Mouse (Mus musculus) adrenal gland, postnatal 10 days (tissue): ENCODE results near the gene Defb13. TPM values are rescaled to one million over a fixed set of nuclear protein-coding genes. Genes with fewer than 3 reads are reported as not detected.
"Not testable (repeated sequence)": the region's sequence is repeated elsewhere in the genome, so short reads cannot be mapped to it uniquely, and the experiment has no call there.

Experiments used
- DNase-seq: peaks from one replicate; pipeline ENCODE4 v3.0.0; 2021; ENCODE audit warnings: mixed read lengths
- long read RNA-seq, 2 experiments: library from polyadenylated mRNA; stranded (forward); transcript quantifications; one replicate each; pipeline ENCODE4 v2.0.0; 2021
- total RNA-seq, 2 experiments: library from RNA; stranded (reverse); gene quantifications; 2 replicates each; pipeline ENCODE4 v1.2.3; 2021

Defb13 gene
- not detected for total RNA-seq
- long read RNA-seq, experiment 1: 0 reads
- long read RNA-seq, experiment 2: 0 reads

DNA sequence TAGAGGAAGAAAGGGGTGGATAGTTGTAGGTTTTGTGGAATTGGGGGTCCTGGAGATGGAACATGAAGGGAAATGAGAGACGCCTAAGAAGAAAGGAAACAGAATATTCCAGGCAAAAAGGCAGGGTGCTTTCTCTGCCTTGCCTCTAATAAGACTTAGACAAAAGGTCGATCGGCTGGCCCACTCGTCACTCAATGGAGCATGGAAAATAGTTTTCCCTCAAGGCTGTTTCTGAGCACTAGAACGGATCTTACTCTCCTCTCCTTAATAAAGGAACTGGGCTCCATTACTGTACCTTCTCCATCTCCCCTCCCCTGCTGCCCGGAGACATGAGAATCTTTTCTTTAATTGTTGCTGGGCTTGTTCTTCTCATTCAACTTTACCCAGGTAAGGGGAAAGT, at the start of gene Defb13:
Gene Defb13 (plus strand): TSS at position 301 of the 400 bp plus-strand sequence.
- no peak for DNase-seq

DNA sequence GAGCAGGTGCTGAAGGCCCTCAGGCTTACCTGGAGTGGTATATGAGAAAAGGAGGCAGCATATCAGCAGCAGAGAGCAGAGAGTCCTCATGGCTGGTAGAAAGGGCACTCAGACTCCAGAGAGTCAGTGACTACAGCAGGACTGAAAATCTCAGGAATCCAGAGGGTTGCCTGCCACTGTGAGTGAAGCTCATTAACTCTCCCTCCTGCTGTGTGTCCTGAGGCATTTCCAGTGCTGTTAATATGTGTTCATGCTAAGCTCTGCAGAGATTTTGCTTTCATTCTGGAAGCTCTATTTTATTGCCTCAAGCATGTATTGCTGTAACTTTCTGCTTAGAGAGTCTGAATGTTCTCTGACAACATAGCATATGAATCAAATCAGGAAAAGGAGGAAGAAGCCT, 40.3 kb upstream of the Defb13 start, which contains the start of gene Defb11:
Gene Defb11 (minus strand): TSS at position 123 of the 400 bp plus-strand sequence.
- not testable (repeated sequence) for DNase-seq

DNA sequence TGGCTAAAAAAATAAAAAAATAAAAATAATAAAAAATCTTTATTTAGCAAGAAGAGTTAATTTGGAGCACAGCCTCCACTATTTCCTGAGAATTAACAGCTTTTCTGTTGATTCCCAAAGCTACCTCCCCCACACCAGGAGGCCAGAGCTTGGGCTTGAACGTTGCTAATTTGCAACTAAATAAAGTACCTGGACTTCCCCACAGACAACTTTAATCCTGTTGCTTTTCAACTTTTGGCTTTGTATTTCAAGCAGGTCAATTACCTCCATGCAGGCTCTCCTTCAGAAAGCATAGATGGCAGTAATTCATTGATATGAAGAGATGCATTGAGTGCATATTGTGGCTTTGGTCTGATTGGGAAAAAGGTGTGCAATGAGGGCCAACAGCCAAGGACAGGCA, 34.6 kb upstream of the Defb13 start:
- no peak for DNase-seq

DNA sequence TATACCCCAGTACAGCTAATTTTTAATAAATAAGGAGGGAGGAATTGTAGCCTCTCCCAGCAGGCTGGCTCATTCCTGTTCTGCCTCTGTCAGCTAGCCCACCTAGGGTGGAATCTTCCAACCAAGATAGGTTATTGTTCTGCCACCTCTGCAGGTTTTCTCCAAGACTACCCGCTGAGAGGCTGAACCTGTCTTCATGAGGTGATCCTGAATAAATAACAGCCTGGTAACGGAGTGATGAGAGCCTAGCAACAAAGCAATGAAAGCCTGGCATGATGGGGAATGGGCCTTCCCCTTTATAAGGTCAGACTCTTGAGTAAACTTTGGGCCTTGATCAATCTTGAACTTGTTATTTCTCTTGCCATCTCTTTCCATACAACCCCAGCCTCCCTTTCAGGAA, 34.0 kb upstream of the Defb13 start:
- DNase-seq: no peak

DNA sequence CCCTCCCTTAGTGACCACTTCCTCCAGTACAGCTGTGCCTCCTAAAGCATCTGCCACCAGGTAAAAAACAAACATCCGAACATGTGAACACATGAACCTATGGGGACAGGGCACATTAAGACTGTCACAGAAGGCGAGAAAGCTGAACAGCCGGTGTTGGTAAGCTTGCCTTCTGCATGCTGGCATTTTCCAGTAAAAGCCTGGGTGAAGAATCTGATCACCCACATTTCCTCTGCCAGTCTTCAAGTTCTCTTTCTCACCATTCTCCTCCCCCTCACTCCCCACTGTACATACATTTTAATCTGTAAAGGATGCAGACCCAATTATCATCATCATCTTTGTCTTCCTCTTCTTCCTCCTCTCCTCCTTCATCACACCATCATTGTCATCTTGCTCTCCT, 30.9 kb upstream of the Defb13 start:
- no peak for DNase-seq

DNA sequence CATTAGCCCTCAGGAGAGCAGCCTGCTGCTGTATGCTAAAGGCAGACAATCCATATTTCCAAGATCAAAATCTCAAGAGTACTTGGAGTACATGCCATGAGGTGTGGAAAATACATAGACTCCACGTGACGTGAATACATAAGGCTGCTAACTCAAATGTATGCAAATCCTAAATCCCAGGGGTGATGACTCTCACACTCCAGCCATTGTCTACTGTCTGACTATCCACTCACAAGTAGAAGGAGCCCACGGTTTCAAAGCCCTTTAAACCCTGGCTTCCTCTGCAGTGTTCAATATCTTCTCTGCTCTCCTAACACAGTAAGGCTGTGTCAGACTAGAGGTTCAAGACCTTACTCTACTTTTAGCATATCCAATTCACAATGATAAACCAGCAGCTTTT, 15.8 kb upstream of the Defb13 start:
- not testable (repeated sequence) for DNase-seq

DNA sequence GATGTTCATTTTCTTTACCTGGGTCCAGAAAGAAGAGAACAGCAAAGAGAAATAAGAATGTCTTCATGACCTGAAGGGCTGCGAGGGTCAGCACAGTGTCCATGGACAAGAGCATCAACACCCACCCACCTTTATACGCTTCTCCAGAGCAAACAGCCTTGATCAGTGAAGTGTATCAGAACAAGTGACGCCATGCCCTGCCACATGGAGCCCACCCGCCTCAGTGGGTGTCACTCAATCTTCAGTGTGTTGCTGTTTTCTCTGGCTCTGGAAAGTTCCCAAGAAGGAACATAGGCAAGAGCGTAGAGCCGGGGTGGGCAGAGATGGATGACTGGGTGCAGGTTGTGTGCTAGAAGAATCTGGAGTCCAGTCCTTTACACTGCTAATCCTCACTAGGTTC, 14.0 kb upstream of the Defb13 start, which contains the start of gene Defb15:
Gene Defb15 (minus strand): TSS at position 101 of the 400 bp plus-strand sequence.
- DNase-seq: no peak

DNA sequence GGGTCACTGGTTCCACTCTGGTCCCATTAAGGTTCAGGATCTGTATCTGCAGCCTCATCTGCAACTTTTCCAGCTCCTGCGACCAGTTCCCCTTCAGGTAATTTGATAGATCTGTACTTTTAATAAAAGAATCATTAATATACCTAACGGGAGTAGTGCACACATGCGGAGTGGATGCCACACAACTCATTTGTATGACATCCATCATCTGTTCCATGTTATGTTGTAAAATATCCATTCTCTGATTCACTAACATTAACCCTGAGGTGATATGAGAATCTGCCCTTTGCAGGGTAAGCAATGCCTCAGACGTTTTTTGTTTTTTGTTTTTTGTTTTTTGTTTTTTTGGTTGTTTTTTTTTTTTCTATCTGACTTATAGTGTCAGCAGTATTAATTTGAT, 8.5 kb upstream of the Defb13 start, which contains the start of gene Defb35:
Gene Defb35 (plus strand): TSS at position 301 of the 400 bp plus-strand sequence.
- DNase-seq: not testable (repeated sequence)

DNA sequence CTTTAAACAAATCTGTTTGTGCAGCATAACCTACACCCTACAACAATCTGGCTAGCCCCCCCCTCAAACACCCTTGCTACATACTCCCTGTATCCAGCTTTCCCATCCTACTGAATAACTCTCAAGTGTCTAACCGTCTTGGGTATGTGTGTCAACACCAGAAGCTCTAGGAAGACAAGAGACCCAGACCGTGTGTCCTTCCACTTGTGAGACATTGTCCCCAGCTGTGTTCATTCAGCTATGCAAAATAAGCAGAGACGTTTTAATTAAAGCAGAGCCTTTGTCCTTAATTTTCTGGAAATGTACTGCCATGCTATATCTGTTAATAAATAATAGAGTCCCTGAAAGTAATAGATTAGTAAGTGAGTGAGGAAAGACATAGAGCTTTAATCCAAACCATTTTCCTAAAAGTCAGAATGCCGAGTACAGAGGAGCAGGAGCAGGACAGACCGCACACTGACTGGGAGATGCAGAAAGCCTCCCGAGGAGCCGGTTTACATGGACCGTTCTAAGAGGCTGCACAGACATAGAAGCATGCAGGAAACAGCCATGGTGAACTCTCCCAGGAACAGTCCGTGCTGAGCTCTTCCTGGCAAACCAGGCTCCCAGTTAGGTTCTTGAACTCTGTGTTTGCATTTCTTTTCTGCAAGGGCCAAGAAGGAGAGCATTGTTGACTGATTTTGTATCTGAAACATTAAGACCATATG, 902 bp downstream of the Defb13 start:
- no peak for DNase-seq

DNA sequence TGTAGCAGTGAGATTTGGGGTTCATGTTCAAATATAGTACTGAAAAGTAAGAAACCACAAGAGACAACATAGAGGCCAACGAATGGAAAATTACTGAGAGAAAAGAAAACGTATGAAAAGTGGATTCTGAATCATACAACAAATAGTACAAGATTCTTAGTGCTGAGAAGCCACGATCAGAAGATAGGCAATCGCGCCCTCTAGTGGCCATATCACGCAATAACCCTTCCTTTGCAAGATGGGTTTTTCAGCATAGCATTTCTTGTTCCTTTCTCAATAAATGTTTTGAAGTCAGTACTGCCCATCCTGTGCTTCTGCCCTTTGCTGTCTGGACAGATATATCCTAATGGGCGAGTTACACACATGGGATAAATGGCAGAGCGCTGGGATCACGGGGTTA, 8.8 kb downstream of the Defb13 start:
- DNase-seq: peak; percentile 64

DNA sequence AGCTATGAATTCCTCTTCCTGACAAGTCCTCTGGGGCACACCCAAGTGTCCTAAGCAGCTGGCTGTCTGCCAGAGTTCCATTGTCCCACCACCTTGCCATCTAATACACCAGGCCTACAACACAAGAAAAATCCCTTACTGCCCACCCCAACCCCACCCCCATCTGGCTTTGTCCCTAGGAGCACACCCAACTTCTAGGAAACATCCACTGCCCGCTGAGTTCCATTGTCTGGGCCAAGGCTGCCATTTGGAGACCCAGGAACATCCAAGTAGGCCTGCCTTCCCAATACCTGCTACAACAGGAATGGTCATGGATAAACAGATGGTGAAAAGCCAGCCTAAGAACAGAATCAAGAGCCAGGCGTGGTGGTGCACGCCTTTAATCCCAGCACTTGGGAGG, 9.8 kb downstream of the Defb13 start:
- DNase-seq: no peak

DNA sequence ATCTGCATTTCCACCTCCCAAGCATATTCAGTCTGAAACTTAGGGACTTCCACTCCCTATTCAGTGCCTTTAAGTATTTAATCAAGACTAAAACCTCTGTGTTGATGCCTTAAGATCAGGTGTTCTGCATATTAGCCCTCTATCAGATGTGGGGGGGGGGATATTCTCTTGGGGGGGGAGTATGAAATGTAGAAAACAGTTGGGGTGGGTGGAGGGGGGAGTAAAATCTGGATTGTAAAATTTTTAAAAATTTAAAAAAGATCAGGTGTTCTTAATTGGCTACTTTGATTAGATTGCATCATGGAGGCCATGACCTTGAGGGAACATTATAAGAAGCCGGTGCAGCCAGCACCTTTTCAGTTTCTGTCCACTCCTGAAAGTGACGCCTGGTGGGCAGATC, 11.9 kb downstream of the Defb13 start, which contains the start of gene Fam90a1a:
Gene Fam90a1a (plus strand): TSS at position 301 of the 400 bp plus-strand sequence.
- no peak for DNase-seq

DNA sequence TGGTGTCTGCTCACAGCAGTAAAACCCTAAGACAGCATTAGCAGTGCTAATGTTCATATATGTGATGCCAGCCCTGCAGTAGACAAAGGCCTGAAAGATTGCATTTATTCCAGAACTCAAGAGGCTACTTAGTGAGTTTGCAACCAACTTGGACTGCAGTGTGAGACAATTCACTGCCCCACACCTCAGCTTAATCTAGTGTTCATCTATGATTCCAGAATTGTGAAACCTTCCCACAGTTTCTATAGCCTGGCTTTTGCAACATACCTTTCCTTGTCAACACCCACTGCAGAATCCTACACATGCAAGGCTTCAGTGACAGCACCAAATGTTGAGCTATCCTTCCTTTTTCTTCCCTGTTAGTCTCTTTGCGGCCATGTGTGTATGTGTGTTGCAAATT, 20.1 kb downstream of the Defb13 start:
- no peak for DNase-seq

DNA sequence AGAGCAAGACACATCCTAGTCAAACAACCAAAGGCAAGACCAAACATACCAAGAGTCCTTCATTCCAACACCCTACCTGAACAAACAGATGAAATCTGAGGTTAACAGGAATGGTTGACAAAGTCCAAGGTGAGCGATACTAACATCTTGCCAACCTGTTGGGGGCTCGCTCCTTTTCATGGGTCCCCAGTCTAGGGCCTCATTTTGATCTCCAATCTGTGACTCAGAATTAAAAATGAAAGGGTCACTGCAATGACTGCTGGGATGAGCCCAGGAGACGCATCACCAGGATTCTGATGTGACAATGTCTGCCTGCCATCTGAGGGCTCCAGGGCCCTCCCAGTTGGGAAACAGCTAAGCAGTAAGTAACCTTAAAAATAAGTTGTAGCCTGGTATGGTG, 22.9 kb downstream of the Defb13 start, which contains the start of gene Ccdc70:
Gene Ccdc70 (plus strand): TSS at position 301 of the 400 bp plus-strand sequence.
- DNase-seq: no peak

DNA sequence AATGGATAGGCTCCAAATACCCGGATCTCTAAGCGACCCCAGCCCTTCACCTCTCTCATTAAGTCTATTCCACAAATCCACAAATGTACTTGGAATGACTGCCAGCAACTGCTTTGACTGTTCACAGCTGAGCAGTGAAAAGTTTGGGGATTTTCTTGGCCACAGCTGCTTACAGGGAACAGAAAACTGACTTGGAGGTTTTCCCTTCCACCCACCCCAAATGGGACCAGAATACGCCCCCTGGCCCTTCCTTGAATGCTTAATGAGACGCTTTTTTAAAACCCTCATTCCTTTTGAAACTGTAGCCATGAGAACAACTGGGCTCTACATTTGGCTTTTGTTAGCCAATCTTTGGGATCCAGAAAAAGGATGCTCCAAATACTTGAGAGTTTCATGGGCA, 31.6 kb downstream of the Defb13 start:
- DNase-seq: no peak

DNA sequence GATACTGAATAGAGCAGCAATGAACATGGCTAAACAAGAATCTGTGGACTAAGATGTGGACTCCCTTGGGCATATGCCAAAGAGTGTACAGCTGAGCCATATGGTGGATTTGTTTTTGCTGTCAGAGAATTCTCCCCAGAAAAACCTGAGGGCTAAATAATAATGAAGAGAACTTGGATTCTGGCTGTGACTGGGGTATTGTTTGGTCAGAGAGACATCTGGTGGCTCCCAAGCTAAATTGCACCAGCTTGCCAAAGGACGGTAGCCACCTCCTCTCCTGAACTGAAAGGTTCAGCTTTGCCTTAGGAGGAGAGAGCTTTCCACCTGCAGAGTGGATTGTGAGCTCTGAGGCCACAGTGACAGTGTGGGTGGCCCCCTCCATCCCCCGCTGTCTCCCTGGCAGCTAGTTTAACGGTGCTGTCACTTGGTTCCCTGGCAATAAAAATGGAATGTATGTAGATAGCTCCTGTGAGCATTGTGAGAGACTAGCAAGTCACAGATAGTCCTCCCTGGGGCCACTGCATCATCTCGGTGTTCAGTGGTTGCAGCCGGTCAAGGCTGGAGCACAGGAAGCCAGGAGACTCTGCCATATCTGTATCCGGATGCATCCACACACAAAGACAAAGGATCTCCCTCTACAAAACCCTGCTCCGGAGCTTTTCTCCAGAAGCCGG, 35.2 kb downstream of the Defb13 start:
- peak; percentile 8 for DNase-seq

DNA sequence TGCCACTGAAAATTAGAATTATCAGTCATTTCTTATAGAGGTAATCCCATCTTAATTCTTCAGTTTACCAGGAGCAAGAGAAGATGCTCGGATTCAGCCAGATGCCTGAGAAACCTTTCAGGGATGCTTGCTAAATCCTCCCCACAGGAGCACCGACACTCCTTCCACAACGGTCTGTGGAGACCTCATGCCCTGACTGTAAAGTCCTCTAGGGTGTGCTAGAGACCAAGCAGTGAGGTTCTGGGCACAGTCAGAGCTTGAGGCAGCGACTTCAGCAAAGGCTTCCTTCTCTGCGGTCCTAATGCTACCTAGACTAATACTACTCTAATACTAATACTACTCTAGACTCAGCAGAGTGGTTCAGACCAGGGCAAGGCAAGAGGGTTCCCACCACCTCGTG, 45.6 kb downstream of the Defb13 start:
- peak; percentile 45 for DNase-seq

DNA sequence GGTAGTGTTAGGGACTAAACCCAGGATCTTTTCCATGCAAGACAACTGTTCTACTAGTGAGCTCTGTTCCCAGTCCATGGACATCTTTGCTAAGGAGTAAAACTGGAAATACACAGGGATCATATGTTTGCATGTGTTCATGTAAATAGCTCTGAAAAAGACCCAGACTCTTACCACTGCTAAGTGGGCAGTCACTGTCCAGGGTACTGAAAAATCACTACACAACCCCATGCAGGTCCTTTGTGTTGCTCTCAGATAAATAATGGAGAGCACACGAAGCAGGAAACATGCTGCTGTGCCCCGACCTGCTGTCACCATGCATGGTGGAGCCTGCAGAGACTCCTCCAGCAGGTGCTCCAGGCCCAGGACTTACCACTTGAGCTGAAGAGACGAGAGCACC, 48.6 kb downstream of the Defb13 start:
- DNase-seq: no peak

Other genes with a start within 250 kb of the Defb13 start
- not detected for gene AY761184, start 243.1 kb upstream of the Defb13 start, total RNA-seq
- gene Defa24, start 212.3 kb upstream of the Defb13 start, total RNA-seq: not detected
- gene Defb50, start 123.2 kb upstream of the Defb13 start, total RNA-seq: not detected
- not detected for gene Defb2, start 106.8 kb upstream of the Defb13 start, total RNA-seq
- not detected for gene Defb10, start 87.9 kb upstream of the Defb13 start, total RNA-seq
- gene Defb9, start 61.3 kb upstream of the Defb13 start, total RNA-seq: not detected
- gene Defb11, start 40.4 kb upstream of the Defb13 start, total RNA-seq: not detected
- gene Defb15, start 14.1 kb upstream of the Defb13 start, total RNA-seq: not detected
- gene Defb35, start 8.4 kb upstream of the Defb13 start, total RNA-seq: not detected
- not detected for gene Fam90a1a, start 12.0 kb downstream of the Defb13 start, total RNA-seq
- gene Ccdc70, start 23.0 kb downstream of the Defb13 start, total RNA-seq: not detected
- 1 to 10 TPM; 2.8 to 3.9 TPM for gene Atp7b, start 113.5 kb downstream of the Defb13 start, total RNA-seq
- 10 to 100 TPM; 23.3 to 32.8 TPM for gene Alg11, start 114.0 kb downstream of the Defb13 start, total RNA-seq
- 1 to 10 TPM; 1.3 to 2.2 TPM for gene Nek5, start 178.3 kb downstream of the Defb13 start, total RNA-seq
- gene Nek3, start 219.7 kb downstream of the Defb13 start, total RNA-seq: 1 to 10 TPM; 3.2 to 4.4 TPM
- 10 to 100 TPM; 13.2 to 14.9 TPM for gene Ckap2, start 239.1 kb downstream of the Defb13 start, total RNA-seq
- gene Vps36, start 246.0 kb downstream of the Defb13 start, total RNA-seq: 10 to 100 TPM; 30.7 to 34.3 TPM